ENCODE assay signal across 20 mouse cellular contexts in genomic region chr5:99288262-99288661, GRCm38 (mm10).
A peak's percentile ranks its signal among the peaks of the same experiment; 100 is the strongest.
DNase-seq lines count a peak whose midpoint lies in the region; TF ChIP-seq lines count a peak whose summit lies in the region.
"Had no signal": no experiment of that assay in that cellular context is flagged by ENCODE, and none has a peak within 500 bp of the region (broad histone marks: within the 10 kb centered on the region; RNA-seq: fewer than 3 reads in every experiment).

No protein-coding gene starts in this region.

- intact Hi-C loops in left cerebral cortex, adult 2 months (cut with DNase I), result no loop called here
- intact Hi-C loops in left cerebral cortex, postnatal 25 days (cut with DNase I), result loop anchor here (1.0 kb wide), 1 partner anchor 72 kb away; no protein-coding TSS in a partner anchor
- intact Hi-C loops in heart, postnatal 14 days (cut with DNase I), result no loop called here

- TF ChIP-seq CTCF in left cerebral cortex, adult 2 months (IDR thresholded peaks at IDR 0.05), result no peak

- H3K27ac ChIP-seq in left cerebral cortex, adult 2 months, result peak overlapping the region; percentile 45; the same call in 1 of the 2 replicates
- H3K27ac ChIP-seq: embryonic facial prominence, embryonic 13.5 days; embryonic facial prominence, embryonic 15.5 days; forebrain, embryonic 10.5 days; forebrain, embryonic 12.5 days had no signal

- DNase-seq in left cerebral cortex, adult 2 months (ENCODE audit: extremely low spot score in 1 of 2, low spot score in 2 of 2), result no peak
- no peak for DNase-seq in left cerebral cortex, postnatal 25 days (ENCODE audit: low spot score in 2 of 2)
- DNase-seq in R1 (ENCODE audit: low read depth, low spot score), result peak; percentile 54
- no peak for DNase-seq in heart, postnatal 14 days
- no peak for DNase-seq in gastrocnemius, postnatal 4 days (ENCODE audit: low spot score in 2 of 2)
- DNase-seq: adrenal gland, adult 8-10 months; adrenal gland, postnatal 14 days; adrenal gland, postnatal 36 days; B cell, adult 2 months; cerebellum, adult 18-20 months; cerebellum, adult 8-10 months; cerebellum, adult 9-11 months; cerebellum, postnatal 14 days; cerebellum, postnatal 36 days; embryo, embryonic 11 days had no signal

- H3K4me3 ChIP-seq in left cerebral cortex, adult 2 months, result no peak overlapping the region
- H3K4me3 ChIP-seq: embryonic facial prominence, embryonic 13.5 days; embryonic facial prominence, embryonic 15.5 days; erythroblast, embryonic 14.5 days; forebrain, embryonic 10.5 days; forebrain, embryonic 12.5 days had no signal
